Mouse (Mus musculus) macrophage (primary cell): ENCODE measurements around the gene Crocc2. TPM values are rescaled to one million over a fixed set of nuclear protein-coding genes. Genes with fewer than 3 reads are reported as not detected.

Source experiments
- H3K27ac ChIP-seq: fragments of 350-480 bp; formaldehyde crosslinking; 2 replicates; pipeline ENCODE4 v1.9.0; 2021
- H3K36me3 ChIP-seq: fragments of 350-480 bp; formaldehyde crosslinking; 2 replicates; pipeline ENCODE4 v1.9.0; 2021; ENCODE audit errors: inconsistent target
- H3K4me3 ChIP-seq: fragments of 350-480 bp; formaldehyde crosslinking; 2 replicates; pipeline ENCODE4 v1.9.0; 2021; ENCODE audit errors: inconsistent target
- H3K79me2 ChIP-seq: fragments of 350-480 bp; formaldehyde crosslinking; 2 replicates; pipeline ENCODE4 v1.9.0; 2021; ENCODE audit errors: inconsistent target
- WGBS: methylation state at CpG from one replicate; pipeline ENCODE4 v1.1.7; 2026; ENCODE audit warnings: inconsistent platforms; ENCODE audit not compliant: missing documents; 5-methylcytosine and 5-hydroxymethylcytosine counted together
- polyA plus RNA-seq: library from polyadenylated mRNA; stranded (reverse); fragments of 250-400 nt; gene quantifications from 3 replicates; pipeline ENCODE4 v1.2.4, GENCODE M21; 2018; ENCODE audit warnings: inconsistent platforms

Gene Crocc2
- polyA plus RNA-seq, 1 experiment from 2014 or later, result not detected

DNA sequence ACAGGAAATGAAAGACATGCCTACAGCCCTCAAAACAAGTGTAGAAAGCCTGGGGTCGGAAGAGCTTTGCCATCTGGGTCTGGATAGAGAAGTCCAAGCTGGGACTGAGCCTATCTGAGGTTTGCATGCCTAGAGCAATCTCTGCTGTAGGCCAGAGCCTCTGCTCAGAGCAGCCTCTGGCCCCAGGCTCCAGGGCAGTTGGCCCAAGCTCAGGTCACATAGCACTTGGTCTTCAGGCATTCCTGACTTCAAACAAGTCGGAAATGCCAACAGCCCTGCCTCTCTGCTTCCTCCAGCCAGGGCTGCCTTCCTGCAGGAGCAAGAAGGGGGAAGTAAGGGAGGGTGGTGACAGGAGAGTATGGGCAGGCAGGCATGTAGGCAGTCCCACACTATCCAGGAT lies 77.4 kb downstream of the Crocc2 start:
- no peaks in the 10 kb centered on the region for H3K79me2 ChIP-seq
- H3K27ac ChIP-seq, result no peak overlapping the region
- WGBS, result 64% methylated on average over 2 of the region's 2 CpGs
- H3K36me3 ChIP-seq, result no peaks in the 10 kb centered on the region
- H3K4me3 ChIP-seq, result no peak overlapping the region

DNA sequence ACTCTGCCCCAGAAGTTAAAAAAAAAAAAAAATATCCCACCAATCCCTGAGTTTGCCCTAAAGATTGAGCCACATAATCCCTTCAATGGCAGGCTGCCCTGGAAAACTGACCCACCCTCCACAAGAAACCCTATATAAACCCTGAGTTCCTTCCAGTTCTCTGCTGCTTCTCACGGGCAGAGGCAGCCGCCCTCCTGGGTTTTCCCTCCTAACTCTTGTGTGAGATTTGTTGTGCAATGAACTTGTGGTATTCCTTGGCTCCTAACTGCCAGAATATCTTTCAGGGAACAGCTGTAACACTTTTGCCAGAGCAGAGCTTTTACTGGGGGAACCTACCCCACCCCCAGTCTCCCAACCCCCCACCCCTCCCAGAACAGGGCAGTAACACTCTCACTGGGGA lies 84.1 kb downstream of the Crocc2 start:
- H3K79me2 ChIP-seq, result no peaks in the 10 kb centered on the region
- no peak overlapping the region for H3K4me3 ChIP-seq
- H3K36me3 ChIP-seq, result no peaks in the 10 kb centered on the region
- no peak overlapping the region for H3K27ac ChIP-seq
- WGBS, result 60% methylated on average over 2 of the region's 2 CpGs

DNA sequence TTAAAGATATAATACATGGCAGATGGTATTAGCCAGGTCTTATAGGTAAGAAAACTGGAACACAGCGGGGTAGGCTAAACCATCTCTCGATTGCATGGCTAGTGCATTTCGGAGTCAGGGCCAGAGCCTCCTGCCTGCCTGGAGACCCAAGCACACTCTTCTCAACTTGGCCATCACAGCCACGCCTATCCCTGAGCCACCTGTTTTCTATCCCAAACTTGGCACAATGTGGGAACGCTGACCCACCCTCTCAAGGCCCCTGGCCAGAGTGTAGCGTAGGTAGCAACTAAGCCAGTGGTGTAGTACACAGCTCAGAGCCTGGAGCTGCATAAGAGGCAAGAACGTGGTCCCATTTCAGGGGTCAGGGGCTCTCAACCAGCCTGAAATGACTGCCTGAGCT lies 87.2 kb downstream of the Crocc2 start:
- 90% methylated on average over 7 of the region's 7 CpGs for WGBS
- no peaks in the 10 kb centered on the region for H3K36me3 ChIP-seq
- no peak overlapping the region for H3K4me3 ChIP-seq
- H3K27ac ChIP-seq, result no peak overlapping the region
- no peaks in the 10 kb centered on the region for H3K79me2 ChIP-seq

DNA sequence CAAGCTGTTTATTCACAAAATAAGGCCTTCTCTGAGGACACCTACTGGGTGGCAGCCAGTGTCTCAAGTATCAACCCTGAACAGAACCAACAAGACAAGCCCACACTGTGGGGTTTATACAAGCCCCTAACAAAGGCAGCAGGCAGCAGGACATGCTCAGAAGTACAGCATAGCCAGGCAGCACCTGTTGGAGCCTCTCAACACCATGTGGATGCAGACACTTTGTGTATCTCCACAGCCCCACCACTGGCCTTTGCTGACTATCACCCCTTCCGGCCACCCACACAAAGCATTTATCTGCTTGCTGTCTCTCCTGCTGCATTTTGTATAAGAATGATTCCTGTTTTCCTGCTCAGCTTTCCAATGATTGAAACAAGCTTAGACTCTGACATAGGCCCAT lies 89.0 kb downstream of the Crocc2 start:
- no peaks in the 10 kb centered on the region for H3K79me2 ChIP-seq
- H3K4me3 ChIP-seq, result no peak overlapping the region
- 93% methylated on average over 1 of the region's 1 CpGs for WGBS
- no peak overlapping the region for H3K27ac ChIP-seq
- H3K36me3 ChIP-seq, result no peaks in the 10 kb centered on the region

DNA sequence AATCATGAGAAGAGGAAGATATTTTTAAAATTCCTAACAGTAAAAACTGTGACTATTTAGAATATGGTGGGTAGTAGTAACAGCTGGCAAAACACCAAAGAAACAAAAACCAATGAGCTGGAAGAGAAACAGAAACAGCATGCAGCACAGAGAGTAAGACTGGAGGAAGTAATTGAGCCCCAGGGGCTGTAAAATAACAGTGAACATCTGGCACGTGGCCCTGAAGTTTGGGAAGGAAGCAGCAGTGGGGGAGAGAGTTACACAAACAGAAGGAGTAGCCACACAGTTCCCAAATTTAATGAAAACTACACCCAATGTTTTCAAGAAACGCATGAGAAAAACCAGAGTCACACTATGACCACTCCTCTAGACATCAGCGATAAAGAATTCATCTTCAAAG lies 98.7 kb downstream of the Crocc2 start:
- WGBS, result 31% methylated on average over 3 of the region's 3 CpGs
- no peaks in the 10 kb centered on the region for H3K36me3 ChIP-seq
- no peak overlapping the region for H3K27ac ChIP-seq

DNA sequence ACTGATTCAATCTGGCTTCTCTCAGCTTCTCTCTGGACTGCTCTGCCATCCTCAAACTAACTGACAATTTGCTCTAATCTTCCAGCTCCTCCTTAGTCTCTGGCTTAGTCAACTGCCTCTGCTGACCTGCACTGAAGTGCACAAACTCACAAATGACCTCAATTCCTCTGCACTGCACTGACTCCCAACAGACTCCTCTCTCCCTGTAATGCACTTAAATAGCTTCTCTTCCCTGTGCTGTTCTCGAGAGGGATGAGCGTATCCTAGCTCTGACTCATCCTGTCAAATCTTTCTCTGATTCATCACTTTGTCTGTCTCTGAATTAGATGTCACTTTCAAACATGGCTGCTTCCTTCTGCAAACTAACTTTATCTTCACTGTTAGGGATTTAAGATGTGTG lies 99.7 kb downstream of the Crocc2 start:
- H3K27ac ChIP-seq, result no peak overlapping the region
- no peaks in the 10 kb centered on the region for H3K36me3 ChIP-seq
- WGBS, result 73% methylated on average over 2 of the region's 2 CpGs

More for the DNA sequence above, 98.7 kb downstream of the Crocc2 start:
- Histone ChIP-seq H3K4me3 (no peak overlapping the region), H3K79me2 (no peaks in the 10 kb centered on the region)

DNA sequence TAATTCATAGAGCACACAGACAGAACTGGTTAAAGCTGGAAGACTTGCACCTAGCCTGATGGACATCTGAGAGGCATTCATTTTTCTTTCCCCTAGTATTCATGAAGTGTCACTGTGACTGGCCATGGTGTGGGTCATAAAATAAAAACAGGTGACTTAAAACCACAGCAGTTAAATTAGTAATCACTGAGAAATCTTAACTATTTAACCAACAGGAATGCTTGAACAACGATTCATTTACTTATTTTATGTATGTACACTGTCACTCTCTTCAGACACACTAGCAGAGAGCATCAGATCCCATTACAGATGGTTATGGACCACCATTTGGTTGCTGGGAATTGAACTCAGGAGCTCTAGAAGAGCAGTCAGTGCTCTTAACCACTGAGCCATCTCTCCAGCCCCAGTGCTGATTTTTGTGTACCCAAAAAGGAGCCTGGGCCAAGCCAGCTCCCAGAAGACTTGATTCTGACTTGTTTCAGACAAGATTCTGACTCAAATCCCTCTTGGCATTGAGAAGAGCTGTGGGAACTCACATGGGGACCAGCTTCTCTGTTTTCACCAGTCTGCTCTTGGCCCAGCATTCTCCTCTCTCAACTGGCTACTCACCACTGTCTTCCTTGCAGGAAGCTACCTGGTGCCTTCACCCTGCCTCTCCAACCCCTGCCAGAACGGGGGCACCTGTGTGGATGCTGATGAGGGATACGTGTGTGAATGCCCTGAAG lies 102.2 kb downstream of the Crocc2 start:
- WGBS, result 63% methylated on average over 3 of the region's 3 CpGs
- H3K27ac ChIP-seq, result no peak overlapping the region
- no peak overlapping the region for H3K4me3 ChIP-seq
- H3K36me3 ChIP-seq, result no peaks in the 10 kb centered on the region
- no peaks in the 10 kb centered on the region for H3K79me2 ChIP-seq

More for the DNA sequence above, 99.7 kb downstream of the Crocc2 start:
- Histone ChIP-seq H3K4me3 (no peak overlapping the region), H3K79me2 (no peaks in the 10 kb centered on the region)

DNA sequence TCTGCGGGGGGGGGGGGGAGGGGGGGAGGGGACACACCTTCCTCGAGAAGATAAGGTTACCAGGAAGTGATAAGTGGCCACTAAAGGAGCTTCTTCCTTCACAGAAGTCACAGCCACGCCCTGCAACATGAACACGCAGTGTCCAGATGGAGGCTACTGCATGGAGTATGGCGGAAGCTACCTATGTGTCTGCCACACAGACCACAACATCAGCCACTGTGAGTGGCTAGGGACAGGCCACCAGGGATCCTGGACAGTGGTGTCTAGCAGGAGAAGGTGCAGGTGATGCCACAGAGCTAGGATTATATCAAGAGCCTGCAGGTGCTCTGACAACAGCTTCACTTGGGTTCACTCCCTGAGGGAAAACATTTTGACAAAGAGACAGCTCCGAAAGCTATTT lies 103.2 kb downstream of the Crocc2 start:
- no peaks in the 10 kb centered on the region for H3K36me3 ChIP-seq
- no peak overlapping the region for H3K27ac ChIP-seq
- no peaks in the 10 kb centered on the region for H3K79me2 ChIP-seq
- H3K4me3 ChIP-seq, result no peak overlapping the region
- WGBS, result 78% methylated on average over 6 of the region's 6 CpGs

DNA sequence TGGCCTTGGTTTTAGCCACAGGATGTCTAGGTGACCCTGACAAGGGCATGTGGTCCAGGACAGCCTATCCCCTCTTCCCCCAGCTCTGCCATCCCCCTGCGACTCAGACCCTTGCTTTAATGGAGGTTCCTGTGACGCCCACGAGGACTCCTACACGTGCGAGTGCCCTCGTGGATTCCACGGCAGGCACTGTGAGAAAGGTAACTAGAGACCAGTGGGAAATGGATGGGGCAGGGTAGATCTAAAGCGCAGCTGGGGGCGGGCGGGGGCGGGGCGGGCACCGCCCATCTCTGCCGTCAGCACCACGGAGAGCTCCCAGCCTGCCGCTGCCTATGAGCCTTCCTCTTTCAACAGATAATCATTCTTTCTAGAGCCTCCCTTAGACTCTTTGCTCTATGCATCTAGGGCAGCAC lies 103.9 kb downstream of the Crocc2 start:
- no peak overlapping the region for H3K4me3 ChIP-seq
- no peak overlapping the region for H3K27ac ChIP-seq
- no peaks in the 10 kb centered on the region for H3K79me2 ChIP-seq
- H3K36me3 ChIP-seq, result no peaks in the 10 kb centered on the region
- WGBS, result 5% methylated on average over 16 of the region's 16 CpGs

DNA sequence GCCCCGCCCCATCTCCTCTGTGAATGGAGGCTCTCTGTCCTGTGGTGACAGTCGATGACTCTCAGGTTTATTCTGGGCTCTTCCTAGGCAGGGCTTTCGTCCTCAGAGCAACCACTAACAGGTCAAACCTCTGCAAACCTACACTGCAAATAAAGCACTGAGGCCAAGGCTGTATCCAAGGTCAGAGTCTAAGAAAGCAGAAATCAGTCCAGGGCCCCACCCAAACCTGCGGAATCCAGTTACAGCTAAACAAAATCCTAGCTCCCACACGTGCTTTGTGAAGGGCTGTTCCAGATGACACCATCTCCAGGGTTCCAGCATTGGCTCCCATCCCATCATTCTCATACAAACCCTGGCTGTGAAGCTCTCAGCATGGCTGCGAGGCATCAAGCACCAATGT lies 107.0 kb downstream of the Crocc2 start:
- no peaks in the 10 kb centered on the region for H3K36me3 ChIP-seq
- no peak overlapping the region for H3K27ac ChIP-seq
- 80% methylated on average over 6 of the region's 6 CpGs for WGBS
- H3K79me2 ChIP-seq, result no peaks in the 10 kb centered on the region
- no peak overlapping the region for H3K4me3 ChIP-seq

DNA sequence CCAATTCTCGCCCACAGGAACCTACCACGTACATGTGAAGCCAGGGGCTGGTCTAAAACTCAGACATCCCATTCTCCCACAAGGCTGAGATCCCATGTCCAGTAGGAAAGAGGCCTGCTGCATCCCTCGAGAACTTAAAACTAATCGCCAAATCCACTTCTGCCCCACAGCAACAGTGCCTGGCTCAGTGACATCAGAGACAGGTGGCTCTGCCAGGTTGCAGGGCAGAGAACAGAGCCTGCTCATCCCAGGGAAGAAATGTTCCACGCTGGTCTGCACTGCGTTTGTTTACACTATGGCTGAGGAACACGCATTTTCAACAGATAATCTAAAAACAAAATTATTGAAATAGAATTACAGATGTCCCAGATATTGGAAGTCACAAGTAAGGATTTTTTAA lies 108.5 kb downstream of the Crocc2 start:
- WGBS, result 85% methylated on average over 7 of the region's 7 CpGs
- Histone ChIP-seq H3K4me3 (no peak overlapping the region), H3K36me3 (no peaks in the 10 kb centered on the region), H3K27ac (no peak overlapping the region), H3K79me2 (no peaks in the 10 kb centered on the region)

Other genes starting within 250 kb of the Crocc2 start
- gene Capn10, start 234.3 kb upstream of the Crocc2 start, polyA plus RNA-seq, result 2.8 to 9.3 TPM (median 7.1 TPM) in 3 replicates
- gene Gpr35, start 217.9 kb upstream of the Crocc2 start, polyA plus RNA-seq, result 4.5 to 16.1 TPM (median 7.7 TPM) in 3 replicates
- gene Aqp12, start 162.4 kb upstream of the Crocc2 start, polyA plus RNA-seq, result not detected in 3 replicates
- 0.25 to 2.8 TPM (median 0.27 TPM) in 3 replicates for gene Kif1a, start 66.8 kb upstream of the Crocc2 start, polyA plus RNA-seq
- not detected in 3 replicates for gene Agxt, start 33.5 kb upstream of the Crocc2 start, polyA plus RNA-seq
- not detected in 3 replicates for gene 2310007B03Rik, start 7.8 kb upstream of the Crocc2 start, polyA plus RNA-seq
- 0.04 TPM in 2 of 3 replicates, not detected in the other for gene Sned1, start 67.1 kb downstream of the Crocc2 start, polyA plus RNA-seq
- gene Mterf4, start 137.2 kb downstream of the Crocc2 start, polyA plus RNA-seq, result 9.7 to 12.9 TPM (median 12.8 TPM) in 3 replicates
- gene Ppp1r7, start 174.1 kb downstream of the Crocc2 start, polyA plus RNA-seq, result 20.2 to 21.5 TPM (median 20.8 TPM) in 3 replicates
- 0.56 to 2.4 TPM (median 0.61 TPM) in 3 replicates for gene Pask, start 174.8 kb downstream of the Crocc2 start, polyA plus RNA-seq
- 0.28 TPM in 1 of 3 replicates, not detected in the others for gene Ano7, start 205.2 kb downstream of the Crocc2 start, polyA plus RNA-seq